Mouse (Mus musculus) ES-CJ7 (cell line): ENCODE measurements around the gene Syn3.
"Not testable (repeated sequence)": the region's sequence is repeated elsewhere in the genome, so short reads cannot be mapped to it uniquely, and the experiment has no call there.

Experiments
- DNase-seq: peaks from one replicate; pipeline ENCODE4 v3.0.0; 2011; ENCODE audit warnings: low read depth, low spot score

The Syn3 gene

GRCm38 (mm10) chr10:86498673-86499391 lies at the start of gene Syn3:
TSS of gene Syn3 (minus strand) at chr10:86498896.
- peak; percentile 95 for DNase-seq

DNA sequence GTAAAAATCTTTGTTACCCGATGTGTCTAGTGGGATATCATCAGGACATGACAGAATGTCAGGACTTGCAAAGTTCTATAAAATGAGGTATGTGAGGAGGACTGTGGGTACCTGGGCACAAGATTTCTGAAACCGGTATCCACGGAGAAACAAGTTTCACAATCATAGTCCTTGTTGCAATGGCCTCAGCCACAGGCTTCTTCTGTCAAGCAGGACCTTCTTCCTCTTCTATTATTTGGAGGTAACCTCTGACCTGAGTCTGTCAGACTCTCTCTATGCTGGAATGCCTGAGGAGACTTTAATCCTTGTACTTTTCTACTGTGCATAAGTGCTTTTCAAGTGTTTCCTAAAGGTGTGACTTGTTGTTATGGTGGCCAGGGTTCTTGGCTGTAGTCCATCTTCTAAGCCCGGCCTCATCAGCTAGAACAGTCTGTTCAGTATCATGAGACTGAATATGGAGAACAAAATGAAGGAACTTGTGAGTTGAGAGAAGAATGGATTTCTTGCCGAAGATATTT lies 27.7 kb upstream of the Syn3 start:
- DNase-seq, result not testable (repeated sequence)

DNA sequence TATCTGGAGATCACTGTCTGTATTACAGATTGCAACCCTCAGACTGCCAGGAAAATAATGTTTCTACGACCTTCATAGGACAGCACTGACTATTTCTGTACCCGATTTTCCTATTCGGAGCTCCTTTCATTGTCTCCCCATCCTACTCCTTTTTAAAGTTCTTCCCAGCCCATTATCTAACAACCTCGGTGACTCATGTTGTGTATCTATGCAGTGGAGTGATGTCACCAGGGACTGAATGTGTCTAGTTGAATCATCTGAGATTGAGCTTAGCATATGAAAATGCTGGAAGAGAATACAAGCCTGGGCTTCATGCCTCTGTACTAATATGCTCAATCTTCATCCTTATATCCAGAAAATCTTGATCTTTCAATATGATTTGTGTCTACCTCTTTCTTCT lies 15.1 kb upstream of the Syn3 start:
- no peak for DNase-seq

DNA sequence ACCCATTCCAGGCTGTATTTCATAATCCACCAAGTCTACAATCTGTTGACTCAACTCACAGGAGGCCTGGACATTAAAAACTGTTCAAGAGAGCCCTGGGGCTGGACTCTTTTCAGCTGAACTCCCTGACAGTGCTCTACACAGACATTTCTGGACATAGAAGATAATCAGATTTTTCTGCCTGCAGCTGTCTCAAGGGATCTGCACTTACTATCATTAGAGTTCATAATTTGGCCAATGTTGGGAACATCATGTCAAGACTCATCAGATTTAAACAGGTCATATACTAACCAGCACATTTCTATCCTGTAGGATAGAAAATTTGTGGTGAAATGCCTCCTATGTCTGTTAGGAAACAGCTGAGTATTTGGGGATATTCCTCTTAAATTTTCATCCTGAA lies 12.2 kb upstream of the Syn3 start:
- no peak for DNase-seq

DNA sequence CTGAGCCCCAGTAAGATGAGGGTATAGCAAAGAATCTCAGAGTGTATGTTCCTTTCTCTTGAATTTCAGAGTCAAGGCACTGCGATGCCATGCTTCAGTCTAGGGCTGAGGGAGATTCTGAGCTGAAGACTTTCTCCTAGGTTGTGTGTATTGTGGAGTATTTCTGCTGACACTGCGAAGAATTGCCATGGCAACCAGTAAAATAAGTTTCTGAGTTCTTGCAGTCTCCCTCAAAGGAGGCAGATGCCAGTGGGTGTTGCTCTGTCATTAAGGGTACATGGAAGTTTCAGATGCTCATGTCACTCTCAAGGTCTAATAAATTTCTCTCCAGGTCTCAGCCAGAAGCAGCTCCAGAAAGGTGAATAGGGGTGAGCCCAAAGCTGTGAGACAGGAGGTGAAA lies 3.4 kb upstream of the Syn3 start:
- DNase-seq, result no peak

GRCm38 (mm10) chr10:86498051-86498672 lies 534 bp downstream of the Syn3 start:
- DNase-seq, result peak; percentile 48

DNA sequence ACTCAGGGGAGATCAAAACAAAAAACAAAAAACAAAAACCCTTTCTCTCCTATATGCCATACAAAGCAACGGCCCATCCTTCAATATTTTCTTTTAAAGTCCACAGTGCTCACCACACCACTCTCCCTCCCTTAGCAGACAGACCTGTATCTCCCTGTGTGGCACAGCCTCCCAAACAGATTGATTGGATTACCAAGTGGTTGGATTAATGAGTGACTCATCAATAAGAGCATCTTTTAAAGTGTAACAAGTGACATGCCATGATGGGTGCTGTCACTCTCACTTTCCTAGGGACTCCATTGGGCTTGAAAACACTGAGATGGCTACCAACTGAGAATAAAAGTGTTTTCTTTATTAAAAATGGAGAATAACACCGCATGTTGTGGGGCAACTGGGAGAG lies 2.8 kb downstream of the Syn3 start:
- no peak for DNase-seq

DNA sequence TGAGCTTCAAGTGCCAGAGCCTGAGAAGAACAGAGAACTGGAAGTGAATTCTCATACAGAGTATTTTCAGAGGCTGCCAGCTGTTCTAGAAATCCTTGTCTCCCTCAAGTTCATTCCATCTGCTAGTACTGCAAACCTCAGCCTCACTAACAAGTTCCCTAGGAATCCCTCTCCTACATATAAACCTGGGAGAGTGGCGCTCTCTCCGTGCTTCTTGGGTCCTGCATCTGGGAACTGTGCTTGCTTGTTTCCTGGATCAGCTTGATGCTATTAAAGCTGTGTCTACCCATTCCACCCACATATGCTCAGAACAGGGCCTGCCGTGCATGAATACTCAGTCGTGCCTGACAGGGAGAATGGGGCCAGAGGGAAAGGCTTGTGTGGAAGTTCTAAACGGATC lies 5.6 kb downstream of the Syn3 start:
- no peak for DNase-seq

DNA sequence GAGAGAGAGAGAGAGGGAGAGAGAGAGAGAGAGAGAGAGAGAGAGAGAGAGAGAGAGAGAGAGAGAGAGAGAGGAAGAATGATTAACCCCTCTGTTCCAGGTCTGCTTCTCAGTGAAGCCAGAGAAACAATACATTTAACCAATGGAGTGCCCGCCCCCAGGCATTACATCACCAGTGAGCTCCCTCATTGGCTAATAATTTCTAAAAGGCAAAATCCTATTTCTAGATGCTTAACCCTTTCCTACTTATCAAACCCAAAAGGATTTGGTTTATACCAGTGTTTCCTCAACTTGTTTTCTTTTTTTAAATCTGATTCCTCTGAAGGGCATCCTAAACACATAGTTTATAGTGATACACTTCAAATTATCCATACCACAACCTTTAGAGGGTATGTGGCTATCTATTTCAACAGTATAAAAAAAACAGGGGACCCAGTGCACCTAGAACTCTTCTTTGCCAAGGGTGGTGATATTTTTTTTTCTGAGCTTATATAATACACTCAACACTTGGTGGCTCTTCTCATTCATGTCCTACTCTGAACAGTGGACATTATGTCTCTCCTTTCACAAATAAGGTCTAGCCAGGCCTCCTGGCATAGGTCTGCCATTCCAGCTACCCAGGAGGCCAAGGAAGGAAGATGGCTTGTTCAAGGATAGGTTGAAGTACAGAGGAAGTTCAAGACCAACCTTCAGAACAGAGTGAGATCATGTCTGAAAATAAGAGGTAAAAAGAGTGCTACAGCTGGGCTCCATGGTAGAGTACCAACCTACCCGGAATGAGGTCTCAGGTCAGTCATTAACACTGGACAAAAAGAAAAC lies 6.4 kb downstream of the Syn3 start:
- no peak for DNase-seq

DNA sequence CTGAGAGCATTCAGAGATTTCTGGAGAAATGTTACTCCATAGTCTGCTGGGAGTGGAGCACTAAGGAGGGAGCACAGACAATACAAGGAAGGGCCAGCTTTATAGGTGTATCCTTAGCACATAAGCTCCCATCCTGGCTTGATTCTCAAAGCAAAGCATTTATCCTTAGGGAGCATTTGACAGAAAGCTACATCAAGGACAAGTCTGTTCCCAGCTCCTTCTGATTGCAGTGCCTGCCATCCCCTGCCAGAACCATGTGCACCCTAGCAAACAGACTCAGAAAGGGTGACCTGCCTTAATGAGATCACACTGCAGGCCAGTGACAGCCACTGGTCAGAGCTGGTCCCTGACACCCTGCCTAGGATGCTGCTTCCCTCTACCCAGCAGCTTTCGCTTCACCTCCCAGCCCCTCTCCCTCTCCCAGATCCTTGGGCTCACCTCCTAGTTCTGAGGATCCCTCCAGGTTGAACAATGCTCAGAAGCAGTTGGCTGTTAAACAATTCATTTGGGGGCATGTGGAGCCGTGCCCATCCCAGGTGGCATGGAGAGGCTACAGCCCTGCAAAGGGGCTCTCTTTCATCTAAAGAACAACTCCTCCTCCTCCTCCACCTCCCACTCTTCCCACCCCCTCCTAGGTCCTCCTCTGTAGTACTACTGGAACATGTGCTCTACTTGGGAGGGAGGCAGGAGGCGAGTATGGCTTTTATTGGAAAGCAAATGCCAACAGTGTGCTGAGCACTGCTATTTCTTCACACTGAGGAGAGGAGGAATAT lies 7.2 kb downstream of the Syn3 start:
- no peak for DNase-seq

- DNase-seq, result no peak
Measured at GRCm38 (mm10) chr10:86488544-86488943, 10.2 kb downstream of the Syn3 start.

- DNase-seq, result no peak
Measured at GRCm38 (mm10) chr10:86485971-86486370, 12.7 kb downstream of the Syn3 start.

DNA sequence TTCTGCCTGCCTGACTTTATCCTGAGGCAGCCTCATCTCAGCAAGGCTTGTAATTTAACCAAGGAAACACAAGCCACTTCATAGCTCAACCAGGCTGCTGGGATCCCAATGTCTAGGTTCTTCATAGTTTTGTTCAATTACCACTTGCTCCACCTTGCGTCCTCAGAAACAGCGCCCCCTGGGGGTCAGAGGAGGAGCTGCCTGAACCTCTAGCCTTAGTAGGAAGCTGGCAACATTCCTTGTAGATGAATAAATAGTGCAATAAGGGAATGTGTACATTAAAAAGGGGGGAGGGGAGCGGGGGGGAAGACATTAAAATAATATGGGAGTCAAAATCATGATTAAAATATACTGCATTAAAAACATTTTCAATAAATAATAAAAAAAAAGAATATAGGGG lies 14.7 kb downstream of the Syn3 start:
- DNase-seq, result peak; percentile 63

GRCm38 (mm10) chr10:86482496-86482895 lies 16.2 kb downstream of the Syn3 start:
- DNase-seq, result no peak

DNA sequence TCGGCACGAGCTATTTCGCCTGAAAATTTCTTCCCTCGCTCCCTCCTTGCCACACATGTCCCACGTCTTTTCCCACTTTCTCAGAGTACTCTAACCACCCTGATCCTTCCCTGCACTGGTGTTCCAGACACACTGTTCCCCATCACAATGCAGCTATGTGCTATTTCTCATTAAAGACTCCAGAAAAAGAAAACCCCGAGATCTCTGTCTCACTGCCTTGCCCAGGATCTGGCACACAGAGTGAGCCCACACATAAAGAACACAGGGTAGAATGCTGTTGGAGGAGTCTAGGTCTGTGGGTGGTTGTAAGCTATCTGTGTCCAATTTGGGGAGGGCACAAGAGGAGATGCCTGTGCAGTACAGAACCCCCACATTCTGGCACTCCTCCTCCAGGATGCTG lies 18.0 kb downstream of the Syn3 start:
- no peak for DNase-seq

GRCm38 (mm10) chr10:86479718-86480121 lies 19.0 kb downstream of the Syn3 start:
- DNase-seq, result no peak

DNA sequence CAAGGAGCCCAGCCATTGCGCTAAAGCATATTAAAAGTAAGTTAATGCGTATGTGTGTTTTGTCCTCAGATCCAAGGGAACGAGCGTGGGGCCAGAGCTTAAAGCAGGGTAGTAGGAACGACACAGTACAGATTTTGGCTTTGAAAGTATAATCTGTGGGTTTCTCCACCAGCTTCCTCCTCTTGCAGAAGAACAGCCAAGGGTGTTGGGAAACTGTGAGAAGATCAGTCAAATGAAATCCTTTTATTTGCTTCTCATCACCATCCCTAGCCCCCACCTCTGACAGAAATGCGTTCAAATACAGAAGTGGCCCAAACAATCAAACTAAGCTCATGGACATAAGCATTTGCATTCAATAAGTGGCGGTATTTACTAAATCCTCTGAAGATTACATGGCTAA lies 22.0 kb downstream of the Syn3 start:
- no peak for DNase-seq

DNA sequence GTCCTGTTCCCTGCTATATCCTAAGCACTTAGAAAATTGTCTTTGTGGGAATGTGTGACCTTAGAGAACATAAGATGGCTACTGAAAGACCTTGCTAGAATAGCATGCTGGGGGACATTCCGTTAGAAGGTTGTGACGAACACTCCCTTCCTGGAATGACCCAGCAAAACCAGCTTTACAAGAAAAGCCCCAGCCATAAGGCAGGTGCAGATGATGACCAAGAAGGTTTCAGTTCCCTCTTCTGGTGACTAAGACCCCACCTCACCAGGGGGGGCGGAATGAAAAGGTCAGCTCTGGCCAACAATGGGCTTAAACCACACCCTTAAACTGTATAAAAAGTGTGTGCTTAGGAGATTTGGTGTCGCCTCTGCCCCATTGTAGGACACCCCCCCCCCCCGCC lies 23.4 kb downstream of the Syn3 start:
- no peak for DNase-seq

DNA sequence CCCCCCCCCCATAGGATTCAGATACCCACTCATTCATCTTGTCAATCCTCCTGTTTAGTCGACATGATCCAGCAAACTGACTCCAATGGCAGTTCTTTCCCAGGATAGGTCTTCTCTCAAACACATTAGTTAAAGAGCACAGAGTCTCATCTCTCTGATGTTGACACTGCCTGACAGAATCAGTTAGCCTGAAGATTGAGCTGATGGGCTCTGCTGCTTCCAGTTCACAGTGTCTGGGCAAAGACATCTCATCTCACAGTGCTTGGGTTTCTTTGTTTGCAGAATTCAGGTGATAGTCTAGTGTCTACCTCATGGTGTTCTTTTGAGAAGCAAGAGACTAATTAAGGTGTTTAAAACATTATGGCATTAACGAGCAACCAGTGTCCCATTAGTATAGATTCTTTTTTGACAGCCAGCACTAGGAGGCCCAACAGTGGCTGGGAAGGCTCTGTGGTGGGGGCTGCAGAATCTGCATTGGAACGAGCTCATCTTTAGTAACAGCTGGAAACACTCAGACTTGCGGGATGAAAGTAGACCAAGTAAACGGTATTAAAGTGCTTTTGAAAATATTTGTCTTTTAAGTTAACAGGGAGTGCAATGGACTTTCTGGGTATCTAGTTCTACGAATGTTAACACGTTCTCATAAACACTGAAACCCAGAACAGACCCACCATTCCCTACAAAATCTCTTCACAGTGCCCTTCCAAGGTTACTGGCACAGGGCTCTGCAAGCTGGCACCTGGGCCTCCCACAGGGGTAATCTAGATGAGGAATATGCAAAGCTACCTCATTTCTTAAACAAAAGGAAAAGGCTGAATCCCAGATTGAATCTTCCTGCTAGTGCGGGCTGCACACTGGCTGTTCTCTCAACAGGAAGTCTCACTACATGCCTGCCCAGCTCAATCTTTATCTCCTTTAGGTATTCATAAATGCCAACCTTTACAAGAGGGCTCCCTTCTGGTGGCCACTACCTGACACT lies 24.2 kb downstream of the Syn3 start:
- no peak for DNase-seq

DNA sequence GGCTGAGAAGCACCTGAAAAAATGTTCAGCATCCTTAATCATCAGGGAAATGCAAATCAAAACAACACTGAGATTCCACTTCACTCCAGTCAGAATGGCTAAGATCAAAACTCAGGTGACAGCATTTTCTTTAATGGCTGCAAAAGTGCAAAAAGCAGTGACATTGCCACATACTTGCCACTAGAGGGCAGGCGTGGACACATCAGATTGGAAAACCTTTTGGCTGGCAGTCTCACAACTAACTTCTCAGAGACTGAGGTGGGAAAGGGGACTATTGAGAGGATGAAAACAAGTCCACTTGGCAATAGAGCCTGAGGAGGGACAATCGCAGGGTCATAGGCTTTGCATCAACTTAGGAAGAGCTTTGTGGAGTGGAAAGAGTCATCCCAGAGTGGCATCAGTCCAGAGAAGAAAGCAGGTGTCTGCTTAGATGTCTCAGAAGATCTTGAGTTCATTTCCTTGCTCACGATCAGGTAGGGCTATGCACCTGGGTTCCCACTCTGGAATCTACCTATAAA lies 25.0 kb downstream of the Syn3 start:
- peak; percentile 59 for DNase-seq
